Mouse (Mus musculus): ENCODE data around the gene Preb. TPM values are rescaled to one million over a fixed set of nuclear protein-coding genes. Genes with fewer than 3 reads are reported as not detected.

The Preb gene
- total RNA-seq, 1 experiment = 94.2 TPM

GRCm38 (mm10) chr5:30999324-30999723, 39.2 kb upstream of the Preb start:
- TF ChIP-seq HCFC1 (IDR thresholded peaks at IDR 0.05; ENCODE audit: borderline replicate concordance, insufficient read depth, low read length) (no peak), ZNF384 (IDR thresholded peaks at IDR 0.05; ENCODE audit: low read depth, low read length) (0 out of 2 replicates have a peak, but pooled peaks have one; percentile 37)
- in situ Hi-C loops (cut with MboI; ENCODE audit: low sequenced_read_pairs in 2 of 2, unreplicated experiment in 2 of 2) = no loop called here

DNA sequence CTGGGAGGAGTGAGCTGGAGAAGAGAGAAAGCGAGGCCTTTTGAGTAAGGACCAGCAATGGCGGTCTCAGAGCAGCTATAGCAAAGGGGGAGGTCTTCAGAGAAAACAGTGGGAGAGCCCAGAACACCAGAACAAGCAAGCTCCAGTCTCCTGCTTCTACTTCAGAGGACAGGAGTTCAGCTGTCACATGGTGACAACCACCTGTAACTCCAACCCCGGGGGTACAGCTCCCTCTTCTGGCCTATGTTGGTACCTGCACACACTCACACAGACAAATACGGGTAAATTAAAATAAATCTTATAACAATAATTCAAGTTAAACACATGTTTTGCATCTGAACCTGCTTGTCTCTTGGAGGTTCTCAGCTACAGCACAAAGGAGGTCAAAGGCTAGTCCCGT, 38.1 kb upstream of the Preb start:
- no peak overlapping the region for H3K4me3 ChIP-seq (ENCODE audit: insufficient read depth in 1 of 2, low read depth in 1 of 2, low read length in 2 of 2, poor library complexity in 1 of 2, severe bottlenecking in 1 of 2)
- H3K36me3 ChIP-seq (ENCODE audit: control insufficient read depth, insufficient read depth, low read length, poor library complexity, severe bottlenecking) = no peaks in the 10 kb centered on the region
- in situ Hi-C loops (cut with MboI; ENCODE audit: low sequenced_read_pairs in 2 of 2, unreplicated experiment in 2 of 2) = no loop called here
- no peak overlapping the region for H3K27ac ChIP-seq (ENCODE audit: insufficient read depth, low read depth, low read length, poor library complexity, severe bottlenecking)
- H3K9me3 ChIP-seq (ENCODE audit: control insufficient read depth, insufficient read depth, low read depth, low read length) = no peaks in the 10 kb centered on the region
- no peak overlapping the region for H3K9ac ChIP-seq (ENCODE audit: insufficient read depth, low read depth, low read length, poor library complexity, severe bottlenecking)
- TF ChIP-seq ZC3H11A (IDR thresholded peaks at IDR 0.05; ENCODE audit: borderline replicate concordance, low read depth, low read length) (peak; percentile 72; the same call in 1 of the 2 replicates), HCFC1 (IDR thresholded peaks at IDR 0.05; ENCODE audit: borderline replicate concordance, insufficient read depth, low read length) (no peak), ZNF384 (IDR thresholded peaks at IDR 0.05; ENCODE audit: low read depth, low read length) (no peak)
- H3K4me1 ChIP-seq (ENCODE audit: control insufficient read depth in 2 of 2, insufficient read depth in 2 of 2, low read length in 2 of 2, poor library complexity in 1 of 2) = no peaks in the 10 kb centered on the region
- DNase-seq (ENCODE audit: low read depth, low spot score) = peak; percentile 49

More at GRCm38 (mm10) chr5:30999324-30999723, 39.2 kb upstream of the Preb start:
- no peaks in the 10 kb centered on the region for H3K9me3 ChIP-seq (ENCODE audit: control insufficient read depth, insufficient read depth, low read depth, low read length)
- DNase-seq (ENCODE audit: low read depth, low spot score) = no peak
- no peak overlapping the region for H3K9ac ChIP-seq (ENCODE audit: insufficient read depth, low read depth, low read length, poor library complexity, severe bottlenecking)
- no peak overlapping the region for H3K27ac ChIP-seq (ENCODE audit: insufficient read depth, low read depth, low read length, poor library complexity, severe bottlenecking)
- no peaks in the 10 kb centered on the region for H3K36me3 ChIP-seq (ENCODE audit: control insufficient read depth, insufficient read depth, low read length, poor library complexity, severe bottlenecking)
- no peaks in the 10 kb centered on the region for H3K4me1 ChIP-seq (ENCODE audit: control insufficient read depth in 2 of 2, insufficient read depth in 2 of 2, low read length in 2 of 2, poor library complexity in 1 of 2)
- no peak overlapping the region for H3K4me3 ChIP-seq (ENCODE audit: insufficient read depth in 1 of 2, low read depth in 1 of 2, low read length in 2 of 2, poor library complexity in 1 of 2, severe bottlenecking in 1 of 2)

GRCm38 (mm10) chr5:30994910-30995635, 34.9 kb upstream of the Preb start:
- H3K9me3 ChIP-seq (ENCODE audit: control insufficient read depth, insufficient read depth, low read depth, low read length) = no peaks in the 10 kb centered on the region
- no peak overlapping the region for H3K27ac ChIP-seq (ENCODE audit: insufficient read depth, low read depth, low read length, poor library complexity, severe bottlenecking)
- in situ Hi-C loops (cut with MboI; ENCODE audit: low sequenced_read_pairs in 2 of 2, unreplicated experiment in 2 of 2) = no loop called here

DNA sequence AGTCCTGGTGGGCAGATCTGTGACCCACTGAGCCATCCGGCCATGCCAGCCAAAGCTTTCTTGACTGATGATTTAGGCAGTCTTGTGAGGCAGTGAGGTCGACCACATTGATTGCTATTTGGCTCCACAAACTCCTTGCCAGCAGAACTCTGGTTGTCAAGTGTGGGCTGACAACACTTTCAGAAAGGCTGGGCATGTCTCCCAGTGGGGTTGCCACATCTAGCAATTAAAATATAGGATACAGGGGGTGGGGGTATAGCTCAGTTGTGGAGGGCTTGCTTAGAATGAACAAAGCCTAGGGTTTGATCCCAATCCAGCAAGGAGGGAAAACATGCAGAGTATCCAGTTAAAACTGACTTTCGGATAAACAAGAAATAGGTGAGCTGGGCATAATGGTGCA, 33.9 kb upstream of the Preb start:
- H3K36me3 ChIP-seq (ENCODE audit: control insufficient read depth, insufficient read depth, low read length, poor library complexity, severe bottlenecking) = no peaks in the 10 kb centered on the region
- TF ChIP-seq ZNF384 (IDR thresholded peaks at IDR 0.05; ENCODE audit: low read depth, low read length) (no peak), MAFK (IDR thresholded peaks at IDR 0.05; ENCODE audit: insufficient read depth, low read depth, low read length) (no peak), HCFC1 (IDR thresholded peaks at IDR 0.05; ENCODE audit: borderline replicate concordance, insufficient read depth, low read length) (no peak), ZC3H11A (IDR thresholded peaks at IDR 0.05; ENCODE audit: borderline replicate concordance, low read depth, low read length) (no peak), CHD2 (IDR thresholded peaks at IDR 0.05; ENCODE audit: low read depth, low read length) (no peak)
- no peak overlapping the region for H3K27ac ChIP-seq (ENCODE audit: insufficient read depth, low read depth, low read length, poor library complexity, severe bottlenecking)
- DNase-seq (ENCODE audit: low read depth, low spot score) = no peak
- in situ Hi-C loops (cut with MboI; ENCODE audit: low sequenced_read_pairs in 2 of 2, unreplicated experiment in 2 of 2) = no loop called here
- H3K9ac ChIP-seq (ENCODE audit: insufficient read depth, low read depth, low read length, poor library complexity, severe bottlenecking) = no peak overlapping the region
- H3K9me3 ChIP-seq (ENCODE audit: control insufficient read depth, insufficient read depth, low read depth, low read length) = no peaks in the 10 kb centered on the region
- H3K4me1 ChIP-seq (ENCODE audit: control insufficient read depth in 2 of 2, insufficient read depth in 2 of 2, low read length in 2 of 2, poor library complexity in 1 of 2) = no peaks in the 10 kb centered on the region
- H3K4me3 ChIP-seq (ENCODE audit: insufficient read depth in 1 of 2, low read depth in 1 of 2, low read length in 2 of 2, poor library complexity in 1 of 2, severe bottlenecking in 1 of 2) = no peak overlapping the region

More at GRCm38 (mm10) chr5:30994910-30995635, 34.9 kb upstream of the Preb start:
- Histone ChIP-seq H3K9ac (ENCODE audit: insufficient read depth, low read depth, low read length, poor library complexity, severe bottlenecking) (no peak overlapping the region), H3K4me3 (ENCODE audit: insufficient read depth in 1 of 2, low read depth in 1 of 2, low read length in 2 of 2, poor library complexity in 1 of 2, severe bottlenecking in 1 of 2) (no peak overlapping the region), H3K4me1 (ENCODE audit: control insufficient read depth in 2 of 2, insufficient read depth in 2 of 2, low read length in 2 of 2, poor library complexity in 1 of 2) (no peaks in the 10 kb centered on the region), H3K36me3 (ENCODE audit: control insufficient read depth, insufficient read depth, low read length, poor library complexity, severe bottlenecking) (no peaks in the 10 kb centered on the region)
- TF ChIP-seq MAFK (IDR thresholded peaks at IDR 0.05; ENCODE audit: insufficient read depth, low read depth, low read length) (no peak), ZNF384 (IDR thresholded peaks at IDR 0.05; ENCODE audit: low read depth, low read length) (no peak), CHD2 (IDR thresholded peaks at IDR 0.05; ENCODE audit: low read depth, low read length) (no peak), HCFC1 (IDR thresholded peaks at IDR 0.05; ENCODE audit: borderline replicate concordance, insufficient read depth, low read length) (no peak), ZC3H11A (IDR thresholded peaks at IDR 0.05; ENCODE audit: borderline replicate concordance, low read depth, low read length) (no peak)
- no peak for DNase-seq (ENCODE audit: low read depth, low spot score)

Data from ES-E14 (cell line).